Mouse (Mus musculus): ENCODE results near the gene Grip1.
A peak's percentile ranks its signal among the peaks of the same experiment; 100 is the strongest.

The Grip1 gene

DNA sequence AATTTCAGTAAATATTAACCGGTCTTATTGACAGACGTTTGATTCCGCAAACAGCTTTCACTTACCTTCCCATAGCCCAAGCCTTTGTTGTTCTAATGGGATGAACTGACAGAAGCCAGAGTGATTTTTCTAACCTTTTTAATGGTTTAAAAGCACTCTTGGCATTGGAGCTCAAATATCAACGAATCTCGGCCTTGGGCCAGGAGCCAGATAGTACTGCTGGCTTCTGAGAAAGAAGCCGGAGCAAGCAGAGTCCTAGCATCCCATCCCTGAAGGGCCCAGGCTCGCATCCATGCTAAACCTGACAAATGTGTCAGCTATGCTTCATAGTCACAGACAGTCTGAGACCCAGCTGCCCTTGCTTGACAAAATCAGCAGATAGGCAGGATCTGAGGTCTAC lies 302.6 kb downstream of the Grip1 start:
- no peak for DNase-seq (ENCODE audit: low spot score in 2 of 2)

DNA sequence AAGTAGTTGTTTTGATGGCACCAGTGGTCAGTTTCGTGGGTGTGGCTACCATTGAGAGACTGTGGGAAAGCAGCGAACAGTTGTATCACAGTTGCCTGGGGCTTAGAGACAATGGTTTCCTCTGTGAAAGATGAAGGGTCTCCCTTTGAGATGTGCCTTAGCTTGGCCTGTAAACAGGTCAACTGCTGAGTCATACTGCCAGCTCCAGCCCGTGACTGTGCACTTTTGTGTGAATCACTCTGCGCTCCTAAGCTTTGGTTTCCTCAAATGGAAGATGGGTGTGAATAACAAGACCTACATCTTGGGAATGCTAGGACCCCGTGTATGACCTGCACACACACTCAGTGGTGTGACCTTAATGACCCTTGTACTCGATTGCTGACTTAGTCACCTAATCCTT lies 303.6 kb downstream of the Grip1 start:
- no peak for DNase-seq (ENCODE audit: low spot score in 2 of 2)

DNA sequence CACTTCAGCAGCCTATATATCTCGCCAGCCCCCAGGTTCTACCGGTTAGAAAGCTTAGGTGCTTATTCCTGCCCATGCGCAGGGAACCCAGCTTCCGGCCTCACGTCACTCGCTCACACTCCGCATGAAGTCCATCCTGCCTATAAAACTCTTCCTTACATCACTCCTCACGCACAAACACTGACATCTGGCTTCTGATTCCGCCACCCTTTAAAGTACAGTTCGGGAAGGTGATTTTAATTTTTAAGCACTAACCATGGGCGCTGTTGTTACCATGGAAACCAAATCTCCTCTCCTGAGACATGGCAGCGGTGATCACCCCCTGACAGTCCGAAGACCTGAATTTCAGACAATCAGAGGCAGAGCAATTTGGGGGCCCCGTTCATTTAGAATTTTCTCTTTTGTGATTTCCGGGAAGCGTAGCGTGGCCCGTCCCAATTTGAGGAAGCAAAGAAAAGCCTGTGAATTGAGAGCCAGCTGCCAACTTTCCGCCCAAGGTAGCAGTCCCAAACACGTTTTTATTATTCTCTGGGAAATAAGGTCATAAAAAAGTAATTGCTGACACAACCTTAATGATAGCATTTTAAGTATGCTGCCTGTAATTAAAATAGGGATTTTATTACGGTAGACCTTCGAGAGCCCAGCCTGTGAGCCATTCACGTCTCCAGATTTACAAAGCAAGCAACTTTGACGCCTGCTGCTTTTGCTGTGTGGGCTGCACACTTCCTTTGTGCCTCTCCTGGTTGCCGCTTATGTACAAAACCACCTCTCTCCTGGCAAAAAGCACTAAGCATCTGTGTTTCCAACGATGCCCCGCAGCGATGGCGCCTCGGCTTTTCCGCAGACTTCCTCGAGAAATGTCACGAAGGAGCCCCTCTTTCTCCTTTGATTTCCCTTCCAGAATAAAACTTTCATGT lies 308.1 kb downstream of the Grip1 start:
- no peak for DNase-seq (ENCODE audit: low spot score in 2 of 2)

DNA sequence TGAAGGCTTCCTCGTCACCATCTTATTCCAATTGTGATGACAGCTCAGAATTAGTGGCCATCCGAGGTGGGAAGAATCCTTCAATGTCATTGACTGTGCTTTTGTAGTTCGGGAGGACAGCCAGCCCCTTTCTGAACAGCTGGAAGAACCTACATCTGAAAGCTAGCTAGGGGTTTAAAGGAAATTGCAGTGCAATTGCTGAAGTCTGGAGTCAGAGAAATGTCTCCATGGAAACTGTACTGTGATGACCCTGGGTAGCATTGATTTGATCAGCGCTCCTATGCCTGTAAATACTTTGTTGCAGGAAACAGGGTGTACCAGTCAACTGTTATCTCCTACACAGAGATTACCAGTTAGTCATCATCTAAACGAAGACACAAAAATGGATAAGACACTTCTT lies 325.2 kb downstream of the Grip1 start:
- no peak for DNase-seq (ENCODE audit: low spot score in 2 of 2)

DNA sequence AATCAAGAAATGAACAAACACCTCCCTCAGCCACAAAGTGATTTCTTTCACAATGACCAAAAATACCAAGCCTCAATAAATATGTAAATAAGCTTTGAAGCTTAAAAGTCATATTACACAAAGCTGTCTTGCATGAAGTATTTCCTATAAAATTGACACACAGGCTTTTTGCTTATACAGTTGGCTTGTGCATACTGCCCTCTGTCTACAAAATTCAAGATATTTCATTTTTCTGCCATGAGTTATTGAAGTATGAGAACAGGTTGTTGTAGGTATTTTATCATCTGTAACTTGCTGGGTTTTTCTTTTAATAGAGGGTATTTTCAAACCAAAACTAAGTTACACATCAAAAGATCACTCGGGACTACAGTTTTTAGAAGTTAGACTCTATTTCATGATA lies 326.0 kb downstream of the Grip1 start:
- DNase-seq (ENCODE audit: low spot score in 2 of 2) = no peak

DNA sequence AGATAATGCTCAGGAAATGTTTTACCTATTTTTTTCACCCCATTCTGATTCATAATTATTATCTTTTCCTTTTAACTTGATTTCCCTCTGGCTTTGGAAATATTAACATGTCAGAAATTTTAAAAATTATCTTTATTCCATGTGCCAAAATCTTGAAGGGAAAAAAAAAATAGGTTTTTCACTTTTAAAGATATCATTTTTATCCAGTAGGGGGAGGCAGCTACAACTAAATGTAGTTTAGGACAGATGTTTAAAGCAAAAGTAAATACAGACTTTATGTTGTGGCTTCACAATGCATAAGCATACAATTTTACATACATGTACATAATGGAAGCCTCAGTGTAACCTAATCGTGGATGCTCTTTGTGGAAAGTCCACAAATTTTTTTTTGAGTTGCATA lies 336.9 kb downstream of the Grip1 start:
- DNase-seq (ENCODE audit: low spot score in 2 of 2) = no peak

DNA sequence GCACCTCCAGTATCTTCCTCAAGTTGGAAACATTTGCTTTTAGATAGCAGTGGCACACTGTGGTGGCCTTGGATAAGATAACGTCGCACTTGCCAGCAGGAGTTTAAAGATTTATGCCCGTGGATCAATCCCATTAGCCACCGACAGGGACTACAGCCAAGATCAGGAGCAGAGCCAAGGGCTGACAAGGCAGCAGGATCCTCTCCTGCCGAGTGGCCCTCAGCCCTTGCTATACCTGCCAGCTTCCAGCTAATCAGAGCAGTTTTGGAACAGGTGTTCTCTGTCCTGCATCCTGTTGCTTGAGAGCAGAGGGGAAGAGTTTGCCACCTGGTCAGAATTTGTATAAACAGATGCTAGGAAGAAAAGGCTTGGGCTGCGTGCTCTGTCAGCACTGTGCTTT lies 348.8 kb downstream of the Grip1 start:
- DNase-seq (ENCODE audit: low spot score in 2 of 2) = no peak

DNA sequence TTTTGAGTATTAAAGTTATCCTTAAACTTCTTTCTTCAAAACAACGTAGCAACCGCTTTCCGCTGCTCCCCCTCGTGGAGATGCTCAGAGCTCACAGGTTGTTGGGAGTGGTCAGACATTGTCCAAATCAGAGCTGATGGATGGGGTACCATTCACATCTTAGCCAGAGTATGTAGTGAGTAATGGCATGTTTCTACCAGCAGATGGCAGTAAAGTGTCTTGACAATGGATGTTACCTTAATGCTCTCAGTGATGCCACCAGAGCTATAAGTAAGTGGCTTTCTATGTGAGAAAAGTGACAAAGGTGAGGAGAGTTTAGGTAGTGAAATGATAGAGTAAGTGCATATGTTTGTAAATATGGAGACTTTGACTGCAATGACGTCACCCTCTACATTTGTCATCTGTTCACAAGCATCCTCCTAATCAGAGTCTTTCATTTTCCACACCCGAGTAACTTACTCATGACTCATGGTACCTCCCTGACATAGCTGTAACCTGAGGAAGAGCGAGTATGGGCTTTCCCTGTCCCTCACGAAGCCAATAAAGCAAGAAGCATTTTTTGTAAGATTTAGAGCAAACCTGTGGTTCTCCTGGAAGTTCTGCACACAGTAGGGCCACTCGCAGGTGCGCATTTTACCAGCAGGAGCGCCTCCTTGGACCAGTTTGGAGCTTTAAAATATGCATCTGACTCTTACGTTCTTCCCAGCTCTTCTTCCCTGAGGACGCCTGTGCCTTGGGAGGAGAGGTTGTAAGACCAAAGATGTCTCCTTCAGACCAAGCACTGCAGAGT lies 350.2 kb downstream of the Grip1 start:
- DNase-seq (ENCODE audit: low spot score in 2 of 2) = peak in 1 of 2 experiments; percentile 27

DNA sequence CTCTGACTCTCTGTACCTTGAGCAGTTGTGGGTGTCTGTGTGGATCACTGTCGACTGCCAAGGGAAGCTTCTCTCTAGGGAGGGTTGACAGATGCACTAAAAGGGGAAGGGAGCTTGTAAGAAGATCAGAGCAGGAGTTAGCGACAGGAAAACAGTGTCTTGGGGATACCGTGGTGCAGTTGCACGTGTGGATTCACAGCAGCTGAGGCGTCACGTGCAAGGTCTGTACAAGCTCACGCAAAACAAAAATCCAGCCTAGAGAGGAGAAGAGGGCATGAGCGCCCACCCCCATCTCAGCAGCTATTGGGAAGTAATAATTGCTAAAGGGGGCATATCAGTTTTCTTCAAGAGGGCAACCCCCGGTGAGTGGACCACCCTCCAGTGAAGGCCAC lies 350.8 kb downstream of the Grip1 start:
- no peak for DNase-seq (ENCODE audit: low spot score in 2 of 2)

DNA sequence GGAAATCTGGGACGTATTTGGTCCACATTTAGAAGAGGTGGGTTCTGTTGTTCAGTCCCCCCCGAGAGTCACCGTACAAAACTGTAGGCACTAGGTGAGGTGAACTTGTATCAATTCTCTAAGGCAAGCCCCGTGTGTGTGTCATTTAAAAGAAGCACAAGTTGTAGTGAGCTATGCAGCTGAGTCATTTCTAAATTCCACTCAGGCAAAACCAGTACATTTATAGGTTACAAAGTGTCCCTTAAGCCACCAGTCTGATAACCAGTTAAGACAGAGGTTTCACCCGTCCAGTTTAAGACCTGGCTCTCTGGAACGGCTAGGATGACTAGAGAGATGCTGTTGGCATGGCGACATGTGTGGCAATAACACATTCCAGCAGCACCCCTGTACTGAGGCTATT lies 351.5 kb downstream of the Grip1 start:
- no peak for DNase-seq (ENCODE audit: low spot score in 2 of 2)

DNA sequence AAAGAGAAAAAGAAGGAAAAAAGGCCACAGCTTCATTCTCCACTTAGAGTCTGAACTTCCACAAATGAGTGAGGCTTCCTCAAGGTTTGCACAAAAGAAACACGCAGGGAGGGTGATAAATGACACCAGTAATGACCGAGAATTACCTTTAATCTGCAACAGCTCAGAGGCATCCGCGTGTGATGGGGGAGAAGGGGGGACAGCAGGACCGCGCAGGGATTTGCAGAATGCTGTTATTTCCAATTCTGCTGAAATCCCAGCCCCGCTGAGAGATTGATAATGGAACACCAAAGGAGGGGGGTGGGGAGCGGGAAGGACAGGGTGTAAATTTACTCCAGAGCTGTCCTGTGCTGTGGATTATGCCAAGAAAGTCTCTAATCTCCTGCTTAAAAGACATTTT lies 352.5 kb downstream of the Grip1 start:
- no peak for DNase-seq (ENCODE audit: low spot score in 2 of 2)

DNA sequence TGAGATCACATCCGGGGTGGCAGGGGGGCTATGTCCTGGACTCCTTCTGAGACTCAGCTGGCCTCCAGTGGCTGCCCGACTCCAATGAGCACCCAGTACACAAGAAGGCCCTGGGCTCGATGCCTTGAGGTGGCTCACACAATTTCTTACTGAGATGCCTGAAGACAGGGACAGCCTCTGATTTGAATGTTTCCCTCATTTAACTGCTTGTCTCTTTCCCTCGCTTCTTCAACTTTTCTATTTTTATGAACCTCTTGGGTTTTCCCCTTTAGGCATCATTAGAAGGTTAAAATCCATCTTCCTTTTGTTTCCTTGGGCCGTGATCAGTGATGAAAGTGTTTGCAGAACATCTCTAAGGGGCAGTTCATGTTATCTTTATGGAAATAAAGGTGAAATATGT lies 354.8 kb downstream of the Grip1 start:
- DNase-seq (ENCODE audit: low spot score in 2 of 2) = no peak

DNA sequence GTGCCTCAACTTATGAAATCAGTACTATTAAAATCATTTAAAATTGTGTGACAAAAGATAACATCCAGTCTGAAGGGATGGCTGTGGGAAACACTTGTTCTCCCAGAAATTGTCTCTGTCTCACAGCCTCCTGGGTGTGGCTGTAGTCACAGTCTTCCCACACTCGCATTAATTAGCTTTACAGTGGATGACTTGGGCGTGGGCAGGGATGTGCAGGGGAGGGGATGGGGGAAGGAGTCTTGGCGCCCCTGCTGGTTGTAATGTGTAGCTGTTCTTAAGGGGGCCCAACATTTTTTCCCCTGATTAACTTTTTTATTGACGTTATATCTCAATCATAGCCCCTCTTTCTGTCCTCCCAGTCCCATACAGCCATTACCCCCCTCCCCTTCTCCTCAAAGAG lies 360.5 kb downstream of the Grip1 start:
- DNase-seq (ENCODE audit: low spot score in 2 of 2) = no peak

DNA sequence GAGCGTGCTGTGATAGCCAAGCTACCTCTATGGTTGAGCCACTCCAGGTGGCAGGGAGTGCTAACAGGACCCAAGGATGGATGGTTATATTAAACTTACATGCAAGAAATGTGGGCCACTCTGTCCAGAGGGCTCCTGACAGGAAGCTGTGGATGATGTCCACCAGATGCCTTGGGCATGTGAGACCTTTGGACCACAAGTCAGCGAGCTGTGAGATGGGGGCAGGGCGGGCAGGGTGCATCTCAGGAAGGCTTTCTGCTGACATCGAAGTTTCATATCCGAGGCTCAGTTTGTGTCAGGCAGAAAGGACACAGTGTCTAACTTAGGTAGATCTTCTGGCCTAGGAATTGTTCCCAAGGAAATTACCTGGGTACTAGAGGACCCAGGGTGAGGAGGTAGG lies 362.4 kb downstream of the Grip1 start:
- no peak for DNase-seq (ENCODE audit: low spot score in 2 of 2)

DNA sequence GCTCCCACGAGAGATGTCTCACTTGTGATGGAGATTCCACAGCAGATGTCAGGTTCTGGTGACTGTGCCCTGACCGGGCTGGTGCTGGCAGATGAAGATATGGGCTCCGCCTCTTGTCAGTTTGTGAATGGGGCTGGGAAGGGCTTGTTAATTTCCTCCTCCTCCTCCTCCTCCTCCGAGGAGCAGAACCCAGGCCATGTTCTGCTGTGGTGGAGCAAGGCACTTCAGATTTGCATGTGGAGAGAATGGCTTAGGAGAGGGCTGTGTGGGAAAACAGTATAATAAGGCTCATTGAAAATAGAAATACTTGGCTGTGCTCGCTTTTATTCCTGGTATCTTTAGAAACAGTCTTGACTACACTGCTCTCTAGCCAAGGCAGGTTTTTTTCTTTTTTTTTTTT lies 364.8 kb downstream of the Grip1 start:
- DNase-seq (ENCODE audit: low spot score in 2 of 2) = peak in 1 of 2 experiments; percentile 17

DNA sequence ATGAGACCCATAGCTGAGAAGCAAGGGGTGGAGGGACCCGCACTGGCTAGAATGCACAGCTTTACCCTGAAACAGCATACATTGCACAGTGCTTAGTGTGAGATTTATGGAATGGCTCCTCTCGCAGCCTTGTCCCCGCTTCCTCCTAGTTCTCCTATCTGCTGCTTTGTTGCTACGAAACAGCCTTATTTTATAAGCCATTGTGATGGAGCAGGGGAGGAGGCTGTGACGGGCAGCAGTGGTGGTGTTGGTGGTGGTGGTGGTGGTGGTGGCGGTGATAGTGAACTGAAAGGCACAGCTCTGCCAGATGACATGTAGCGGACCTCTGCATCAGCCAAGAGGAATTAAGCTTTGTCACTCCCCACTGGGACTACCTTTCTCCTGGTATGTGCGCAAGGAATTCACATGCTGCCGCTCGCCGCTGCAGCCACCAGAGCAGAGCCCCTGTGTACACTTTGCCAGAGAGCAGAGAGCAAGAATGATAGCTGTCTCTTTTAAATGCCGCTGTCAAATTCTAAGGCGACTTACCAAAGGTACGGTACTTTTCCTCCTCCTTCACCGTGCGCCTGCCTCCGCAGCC lies 365.6 kb downstream of the Grip1 start:
- DNase-seq (ENCODE audit: low spot score in 2 of 2) = peak in 1 of 2 experiments; percentile 31

DNA sequence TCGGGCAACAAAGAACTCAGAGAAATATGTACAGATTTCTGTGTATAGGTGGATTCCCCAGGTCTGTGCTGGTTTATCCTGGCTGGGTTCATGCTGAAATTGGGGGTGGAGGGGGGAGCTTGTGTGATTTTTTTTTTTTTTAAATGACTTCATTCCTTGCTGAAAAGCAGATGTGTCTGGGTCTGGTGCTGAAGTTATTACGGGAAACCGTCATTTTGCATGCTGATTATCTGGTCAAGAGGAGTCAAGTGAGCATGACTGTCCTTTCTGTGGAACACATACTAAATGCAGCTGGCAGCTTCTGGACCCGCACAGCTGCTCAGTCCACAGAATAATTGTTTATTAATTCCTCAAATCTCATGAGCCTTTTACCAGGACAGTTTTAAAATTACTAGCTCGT lies 366.1 kb downstream of the Grip1 start:
- DNase-seq (ENCODE audit: low spot score in 2 of 2) = no peak

DNA sequence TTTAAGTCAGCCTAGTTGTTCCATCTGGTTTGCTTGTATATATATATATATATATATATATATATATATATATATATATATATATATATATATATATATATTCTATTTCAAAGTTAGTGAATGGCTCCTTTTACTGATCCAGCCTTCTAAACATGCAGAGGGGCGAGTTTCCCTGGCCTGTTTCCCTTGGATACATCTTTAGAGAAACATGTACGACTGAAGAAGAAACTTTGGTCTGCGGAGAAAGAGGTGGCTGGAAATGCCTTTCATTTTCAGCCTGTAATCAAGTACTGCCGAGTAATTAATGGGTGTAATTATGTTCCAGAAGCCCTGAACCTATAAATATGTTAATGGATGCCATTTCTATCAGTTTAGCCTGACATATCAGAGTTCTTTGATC lies 366.8 kb downstream of the Grip1 start:
- DNase-seq (ENCODE audit: low spot score in 2 of 2) = no peak

DNA sequence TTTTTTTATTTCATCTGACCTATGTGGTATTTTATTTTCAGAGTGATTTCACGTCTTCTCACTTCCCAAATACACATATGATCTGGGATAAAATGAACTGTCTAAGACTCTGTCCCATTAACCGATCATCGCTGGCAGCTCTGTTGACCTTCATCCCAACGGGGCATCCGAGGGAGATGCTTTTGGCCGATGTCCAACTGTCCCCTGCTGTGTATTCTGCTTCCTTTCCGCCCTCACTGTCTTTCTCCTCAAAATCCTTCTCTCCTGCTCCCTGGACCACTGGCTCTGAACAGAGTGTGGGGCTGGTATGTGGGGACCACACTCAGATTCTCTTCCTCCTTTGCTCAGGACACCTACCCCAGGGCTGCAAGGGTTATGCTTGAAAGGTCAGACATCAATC lies 370.1 kb downstream of the Grip1 start:
- no peak for DNase-seq (ENCODE audit: low spot score in 2 of 2)

DNA sequence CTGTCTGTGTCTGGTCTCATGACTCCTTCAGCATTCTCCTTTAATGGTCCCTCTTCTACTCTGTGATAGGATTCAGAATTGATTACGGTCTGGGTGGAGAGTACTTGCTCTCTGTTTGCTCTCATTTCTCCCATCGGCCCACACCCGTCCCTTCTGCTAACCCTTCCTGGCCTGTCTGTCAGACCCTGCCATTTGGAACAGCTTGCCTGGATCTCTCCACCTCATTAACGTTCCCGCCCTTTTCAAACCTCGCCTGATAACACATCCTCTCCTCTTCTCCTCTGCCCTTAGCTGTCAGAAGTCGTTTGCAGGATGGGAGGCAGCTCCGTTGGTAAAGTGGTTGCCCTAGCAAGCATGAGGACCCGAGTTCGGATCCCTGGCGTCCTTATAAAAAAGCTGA lies 370.9 kb downstream of the Grip1 start:
- DNase-seq (ENCODE audit: low spot score in 2 of 2) = no peak

DNA sequence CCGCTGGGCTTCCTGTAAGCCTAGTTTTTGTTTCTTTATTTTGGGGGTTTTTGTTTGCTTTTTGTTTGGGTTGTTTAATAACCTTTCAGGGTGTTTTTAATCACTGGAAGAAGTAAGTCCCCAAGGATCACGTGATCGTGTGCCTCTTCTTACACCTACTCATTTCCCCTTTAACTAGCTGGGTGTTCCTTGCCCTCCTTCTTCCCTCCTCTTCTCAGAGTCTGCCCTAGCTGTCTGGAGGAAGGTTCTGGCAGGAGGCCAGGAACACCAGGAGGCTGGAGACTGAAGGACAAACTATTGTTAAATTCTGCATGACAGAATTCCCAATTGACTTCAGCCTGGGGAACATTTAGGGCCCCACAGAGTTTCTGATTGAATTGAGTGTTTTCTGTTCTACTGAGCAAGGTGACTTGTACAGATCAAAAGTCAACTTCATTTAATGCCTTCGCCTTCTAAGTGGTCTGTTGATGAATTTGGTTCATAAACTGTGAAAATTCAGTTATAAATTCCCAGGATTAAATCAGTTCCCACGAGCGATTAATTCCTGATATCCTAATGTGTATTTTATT lies 376.8 kb downstream of the Grip1 start:
- DNase-seq (ENCODE audit: low spot score in 2 of 2) = peak in 1 of 2 experiments; percentile 30

DNA sequence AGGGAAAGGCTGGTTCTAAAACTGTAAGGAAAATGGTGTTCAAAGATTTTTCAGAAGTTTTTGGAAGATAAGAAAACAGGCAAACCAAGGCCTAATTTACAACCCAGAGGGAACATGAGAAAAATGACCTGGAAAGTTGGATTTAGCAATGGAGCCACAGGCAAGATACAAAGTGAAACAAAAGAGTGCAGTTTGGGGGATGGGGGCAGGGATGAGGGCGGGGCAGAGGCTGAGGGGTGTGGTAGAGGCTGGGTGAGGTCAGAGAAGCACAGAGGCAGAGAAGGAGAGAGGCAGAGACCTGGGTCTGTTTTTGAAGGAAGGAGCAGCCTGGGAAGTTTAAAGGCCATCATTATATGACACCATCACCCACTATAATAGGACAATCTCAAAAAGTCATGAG lies 377.5 kb downstream of the Grip1 start:
- DNase-seq (ENCODE audit: low spot score in 2 of 2) = no peak

Measured in frontal cortex, postnatal 10 days (tissue).